Mouse (Mus musculus): ENCODE results near the gene Cep19.

The Cep19 gene

DNA sequence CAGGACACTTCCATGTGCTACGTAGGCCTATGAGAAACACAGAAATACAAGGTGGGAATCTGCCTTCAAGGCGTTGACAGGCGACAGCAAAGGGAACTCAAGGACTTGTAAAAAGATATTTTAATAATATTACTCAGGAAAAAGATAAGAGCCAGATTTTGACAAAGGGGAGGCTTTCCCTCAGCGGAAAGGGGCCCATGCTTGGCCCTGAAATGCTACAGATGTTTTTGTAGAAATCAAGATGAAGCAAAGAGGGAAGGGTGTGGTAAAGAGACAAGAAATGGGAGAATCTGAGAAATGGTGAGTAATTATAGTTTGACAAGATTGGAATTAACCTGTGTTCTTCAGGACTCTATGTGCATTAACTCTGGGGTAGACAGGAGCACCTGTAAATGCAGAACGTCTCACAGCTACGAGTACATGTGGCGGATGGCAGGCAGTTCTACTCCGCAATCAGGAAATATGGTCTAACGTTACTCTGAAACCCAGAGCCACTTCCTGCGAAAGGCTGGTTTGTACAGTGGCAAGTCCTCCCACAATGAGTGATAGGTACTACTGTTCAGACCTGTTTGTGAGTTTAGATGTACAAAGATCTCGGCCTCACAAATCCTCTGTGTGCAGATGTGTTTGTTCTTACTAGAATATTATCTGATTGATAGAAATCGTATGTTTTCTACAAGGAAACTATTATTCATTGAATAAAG is 7.9 kb downstream of the Cep19 start:
- DNase-seq (ENCODE audit: low read depth, low spot score) = no peak

DNA sequence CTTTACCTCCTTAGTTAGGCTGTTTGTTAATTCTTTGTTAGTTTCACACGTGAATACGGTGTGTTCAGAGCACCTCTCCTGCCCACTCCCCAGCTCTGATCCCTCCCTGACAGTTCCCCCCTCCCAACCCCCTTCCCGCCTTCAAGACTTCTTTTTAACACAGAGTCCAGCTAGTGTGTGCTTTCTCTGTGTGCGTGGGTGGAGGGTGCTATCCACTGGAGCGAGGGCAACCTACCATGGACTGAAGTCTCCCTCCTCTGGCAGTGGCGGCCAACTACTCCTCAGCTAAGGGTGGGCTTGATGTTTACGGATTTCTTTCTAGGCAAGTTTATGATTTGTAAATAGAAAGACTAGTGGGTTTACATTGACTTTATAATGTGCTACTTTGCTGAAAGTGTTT is 8.6 kb downstream of the Cep19 start:
- no peak for DNase-seq (ENCODE audit: low read depth, low spot score)

DNA sequence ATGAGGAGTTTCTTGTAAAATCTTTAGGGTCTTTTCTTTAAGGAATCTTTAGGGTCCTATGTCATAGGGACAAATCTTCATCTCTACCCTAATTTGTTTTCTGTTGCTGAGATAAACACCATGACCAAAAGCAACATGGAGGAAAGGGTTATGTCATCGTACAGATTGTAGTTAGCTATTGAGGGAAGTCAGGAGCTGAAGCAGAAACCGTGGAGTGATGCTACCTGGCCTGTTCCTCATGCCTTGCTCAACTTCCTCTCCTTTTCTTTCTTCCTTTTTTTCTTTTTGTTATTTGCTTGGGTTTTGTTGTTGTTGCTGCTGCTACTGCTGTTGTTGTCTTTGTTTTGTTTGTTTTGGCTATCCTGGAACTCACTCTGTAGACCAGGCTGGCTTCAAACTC is 9.0 kb downstream of the Cep19 start:
- DNase-seq (ENCODE audit: low read depth, low spot score) = no peak

DNA sequence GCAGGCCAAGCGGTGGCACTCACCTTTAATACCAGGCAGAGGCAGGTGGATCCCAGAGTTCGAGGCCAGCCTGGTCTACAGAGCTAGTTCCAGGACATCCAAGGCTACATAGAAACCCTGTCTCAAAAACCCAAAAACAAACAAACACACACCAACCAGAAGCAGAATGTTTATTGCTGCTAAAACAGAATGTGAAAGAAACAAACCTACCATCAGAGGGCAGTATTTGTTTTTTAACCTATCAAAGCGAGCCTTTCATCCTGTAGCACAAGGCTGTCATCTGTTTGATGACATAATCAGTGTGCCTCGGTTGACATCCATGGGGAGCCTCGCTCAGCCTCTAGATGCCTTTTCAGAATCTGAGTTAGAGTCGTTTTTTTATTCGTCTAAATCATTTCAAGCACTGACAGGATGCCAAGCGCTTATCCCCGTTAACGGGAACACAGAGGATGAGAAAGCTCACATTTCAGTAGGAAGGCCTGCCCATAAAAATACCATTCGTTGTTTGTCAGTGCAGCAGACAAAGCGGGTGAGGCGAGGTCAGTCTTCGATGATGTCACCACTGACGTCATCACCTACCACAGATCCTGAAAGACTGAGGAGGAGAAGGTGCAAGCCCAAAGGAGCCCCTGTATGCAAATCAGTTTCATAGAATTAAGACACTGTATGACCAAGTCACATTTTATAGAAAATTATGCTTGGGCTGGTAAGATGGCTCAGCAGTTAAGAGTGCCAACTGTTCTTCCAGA is 11.5 kb downstream of the Cep19 start:
- no peak for DNase-seq (ENCODE audit: low read depth, low spot score)

DNA sequence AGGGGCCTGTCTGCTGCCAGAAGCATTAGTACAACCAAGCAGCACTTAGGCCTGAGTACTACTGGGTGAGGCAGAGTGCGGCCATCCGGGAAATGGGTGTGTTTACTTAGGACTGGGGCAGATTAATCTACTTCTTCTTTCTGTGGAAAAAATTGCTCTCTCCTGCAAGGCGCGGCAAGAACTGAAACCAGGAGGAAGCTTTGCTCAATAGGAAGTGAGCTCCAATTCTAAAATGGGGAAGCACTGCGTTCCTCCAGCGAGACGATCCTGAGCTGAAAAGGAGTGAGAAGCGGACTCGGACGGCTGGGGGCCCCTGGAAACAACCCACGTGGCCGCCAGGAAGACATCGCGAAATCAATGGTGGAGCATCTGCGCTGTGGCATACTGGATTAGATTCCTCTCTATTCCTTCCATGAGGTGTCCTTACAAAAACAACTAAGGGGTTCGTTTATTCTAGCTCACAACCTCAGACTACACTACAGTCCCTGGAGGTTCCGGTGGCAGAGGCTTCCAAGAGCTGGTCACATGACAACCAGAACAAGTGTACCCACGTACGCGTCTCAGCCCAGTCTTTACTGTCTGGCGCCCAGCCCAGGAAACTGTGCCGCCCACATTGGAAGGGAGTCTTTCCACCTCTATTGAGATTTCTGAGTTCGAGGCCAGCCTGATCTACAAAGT is 14.1 kb downstream of the Cep19 start:
- DNase-seq (ENCODE audit: low read depth, low spot score) = no peak

DNA sequence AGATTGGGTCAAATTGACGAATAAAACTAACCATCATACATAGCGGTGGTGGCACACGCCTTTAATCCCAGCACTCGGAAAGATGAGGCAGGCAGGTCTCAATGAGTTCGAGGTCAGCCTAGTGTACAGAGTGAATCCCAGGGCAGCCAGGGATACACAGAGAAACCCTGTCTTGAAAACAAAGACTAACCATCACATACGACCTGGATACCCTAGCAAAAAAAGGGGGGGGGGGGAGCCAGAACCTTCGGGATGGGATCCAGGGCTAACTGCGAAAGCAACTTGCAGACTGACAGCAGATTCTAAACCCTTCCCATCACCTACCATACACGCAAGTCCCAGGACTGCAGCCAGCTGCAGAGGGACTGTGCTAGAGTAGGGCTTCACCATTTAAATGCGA is 14.8 kb downstream of the Cep19 start:
- no peak for DNase-seq (ENCODE audit: low read depth, low spot score)

GRCm38 (mm10) chr16:32114968-32115695 is 15.5 kb downstream of the Cep19 start:
- peak; percentile 81 for DNase-seq (ENCODE audit: low read depth, low spot score)

DNA sequence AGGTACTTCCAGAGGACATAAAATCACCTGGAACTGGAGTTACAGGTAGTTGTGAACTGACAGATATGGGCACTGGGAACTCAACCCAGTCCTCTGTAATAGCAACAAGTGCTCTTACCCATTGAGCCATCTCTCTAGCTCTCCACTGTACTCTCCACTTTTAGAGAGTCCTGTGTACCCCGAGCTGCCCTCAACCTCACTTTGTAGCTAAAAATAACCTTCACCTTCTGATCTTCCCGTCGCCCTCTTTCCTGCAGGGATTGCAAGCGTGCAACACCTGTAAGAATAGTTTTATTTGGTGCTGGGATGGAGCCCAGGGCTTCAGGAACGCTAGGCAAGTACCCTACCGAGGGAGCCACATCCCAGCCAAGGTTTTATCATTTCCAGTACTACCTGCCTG is 16.2 kb downstream of the Cep19 start:
- DNase-seq (ENCODE audit: low read depth, low spot score) = no peak

DNA sequence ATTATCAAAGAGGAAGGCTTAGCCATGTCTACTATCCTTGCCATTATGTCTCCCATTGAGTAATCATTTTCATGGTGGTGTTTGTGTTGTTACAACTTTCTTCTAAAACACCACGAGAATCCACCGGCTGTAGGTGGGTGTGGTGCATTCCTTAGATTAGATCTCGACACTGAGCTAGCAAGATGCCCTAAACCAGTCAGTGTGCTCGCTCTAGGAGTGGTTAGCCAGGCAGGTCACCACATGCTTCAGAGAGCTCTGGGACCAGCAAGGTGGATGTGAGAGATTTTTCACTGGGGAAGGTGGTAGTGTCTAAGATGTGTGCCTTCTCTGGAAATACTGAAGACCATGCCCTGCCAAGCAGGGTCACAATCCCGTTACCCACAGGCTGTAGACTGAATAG is 16.6 kb downstream of the Cep19 start:
- no peak for DNase-seq (ENCODE audit: low read depth, low spot score)

- DNase-seq (ENCODE audit: low read depth, low spot score) = no peak
These were observed 20.9 kb downstream of the Cep19 start for GRCm38 (mm10) chr16:32120454-32120853.

GRCm38 (mm10) chr16:32124020-32124419 is 24.4 kb downstream of the Cep19 start:
- DNase-seq (ENCODE audit: low read depth, low spot score) = no peak

DNA sequence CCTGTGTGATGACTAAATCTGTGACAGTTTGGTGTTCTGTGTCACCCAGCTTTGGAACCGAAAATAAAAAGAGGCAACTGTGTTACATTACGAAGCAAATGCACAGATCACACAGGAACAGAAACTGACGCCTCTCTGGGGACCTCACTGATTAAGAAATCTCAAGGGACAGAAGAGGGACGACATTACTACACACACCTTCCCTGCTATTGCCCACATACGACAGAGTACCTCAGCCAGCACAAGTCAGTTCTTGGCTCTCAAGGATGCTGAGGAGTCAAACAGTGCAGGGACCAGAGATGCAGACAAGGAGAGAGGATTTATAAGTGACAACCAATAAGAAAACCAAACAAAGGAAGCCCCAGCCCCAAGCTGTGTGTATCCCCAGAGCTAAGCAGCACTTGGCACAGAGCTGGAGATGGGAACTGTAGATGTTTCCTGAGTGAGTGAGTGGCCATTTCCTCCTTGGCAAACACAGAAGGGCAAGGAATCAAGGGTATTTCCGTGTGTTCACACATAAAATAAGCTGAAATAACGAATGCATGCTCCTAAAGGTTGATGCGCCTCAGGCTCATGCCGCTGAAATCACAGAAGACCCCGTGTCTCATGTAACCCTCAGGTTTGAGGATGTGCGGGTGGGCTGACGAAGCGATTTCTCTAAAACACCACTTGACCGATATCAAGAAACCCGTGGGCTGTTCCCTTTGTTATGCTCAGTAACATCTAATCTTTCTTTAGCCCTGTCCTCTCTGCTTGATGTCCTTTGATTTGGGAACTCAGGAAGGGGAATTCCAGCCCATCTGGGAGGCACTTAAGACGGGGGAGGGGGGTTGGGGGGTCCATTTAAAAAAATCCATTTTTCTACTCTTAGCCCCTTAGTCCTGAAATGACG is 25.1 kb downstream of the Cep19 start:
- no peak for DNase-seq (ENCODE audit: low read depth, low spot score)

GRCm38 (mm10) chr16:32125364-32125763 is 25.8 kb downstream of the Cep19 start:
- no peak for DNase-seq (ENCODE audit: low read depth, low spot score)

DNA sequence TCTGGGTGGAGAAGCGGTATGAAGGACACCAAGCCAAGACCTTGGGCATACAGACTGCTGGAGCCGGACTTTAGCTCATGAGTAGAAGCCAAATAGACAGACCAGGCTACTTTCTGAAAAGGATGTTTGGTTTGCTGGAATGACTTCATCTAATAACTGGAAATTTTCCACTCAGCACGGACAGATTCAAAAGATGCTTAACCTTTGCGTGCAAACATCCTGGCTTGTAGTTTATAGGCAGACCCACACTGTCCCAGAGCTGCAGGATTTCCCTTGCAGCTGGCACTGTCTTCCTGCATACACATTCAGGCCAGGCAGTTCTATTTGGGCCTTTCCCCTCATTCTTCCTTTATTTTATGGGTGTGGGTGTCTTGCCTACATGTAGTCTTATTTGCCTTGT is 27.4 kb downstream of the Cep19 start:
- no peak for DNase-seq (ENCODE audit: low read depth, low spot score)

DNA sequence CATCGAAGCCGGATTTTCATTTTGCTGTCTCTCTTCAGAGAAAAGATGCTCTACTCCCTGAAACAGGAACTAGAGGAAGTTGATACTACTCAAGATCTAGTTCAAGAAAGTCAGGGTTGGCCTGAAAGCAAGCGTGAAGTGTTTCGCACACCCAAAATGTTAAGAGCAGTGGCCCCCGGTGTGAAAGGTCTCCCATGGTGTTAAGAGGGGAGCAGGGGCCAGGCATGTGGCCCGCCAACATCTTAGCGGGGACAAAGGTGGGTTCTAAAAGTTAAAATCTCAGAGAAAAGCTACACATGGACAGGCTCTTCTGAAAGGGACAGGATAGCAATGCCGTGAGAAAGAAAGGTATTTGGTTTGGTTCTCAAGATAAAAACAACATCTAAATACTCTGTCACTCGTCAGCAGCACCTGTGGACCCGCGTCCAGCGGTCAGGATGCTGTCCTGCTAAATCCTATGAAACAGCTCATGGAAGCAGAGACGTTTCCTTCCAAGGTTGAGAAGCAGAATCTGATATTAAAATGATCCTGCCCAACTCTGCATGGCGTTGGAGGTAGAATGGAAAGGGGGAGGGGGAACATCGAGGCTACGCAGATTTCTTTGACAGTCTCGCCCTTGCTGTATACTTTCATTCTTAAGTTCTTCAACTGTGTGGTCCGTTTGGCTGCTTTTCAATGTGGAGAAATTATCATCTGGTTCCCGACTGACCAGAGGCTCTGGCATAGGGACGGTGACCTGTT is 30.0 kb downstream of the Cep19 start:
- no peak for DNase-seq (ENCODE audit: low read depth, low spot score)

DNA sequence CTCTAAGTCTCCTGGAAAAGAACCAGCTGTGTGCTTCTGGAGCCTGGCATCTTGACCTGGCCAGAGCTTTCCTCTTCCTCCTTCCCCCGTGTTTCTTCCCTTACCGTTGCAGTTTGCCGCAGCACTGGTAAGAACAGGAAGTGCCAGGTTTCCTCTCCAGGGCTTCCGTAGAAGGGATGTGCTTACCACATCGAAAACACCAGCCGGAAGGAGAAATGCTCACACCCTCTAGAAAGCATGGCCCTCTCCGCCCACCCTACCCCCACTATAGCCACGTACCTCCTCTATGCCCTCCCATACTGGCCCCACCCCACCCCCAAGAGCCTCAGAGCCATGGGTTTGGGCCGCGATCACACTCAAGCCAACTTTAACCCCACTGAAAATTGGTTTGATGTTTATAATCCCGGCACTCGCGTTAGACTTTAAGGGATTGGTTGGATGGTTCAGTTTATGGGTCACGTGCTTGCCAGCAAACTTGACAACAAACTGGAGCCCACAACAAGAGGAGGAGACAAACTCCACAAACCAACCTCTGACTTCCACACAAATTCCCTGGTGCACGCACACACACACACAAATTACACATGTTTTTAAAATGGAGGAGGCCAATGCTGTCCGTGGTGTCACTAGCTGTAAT is 30.7 kb downstream of the Cep19 start:
- DNase-seq (ENCODE audit: low read depth, low spot score) = no peak

- DNase-seq (ENCODE audit: low read depth, low spot score) = no peak
These were observed 33.5 kb downstream of the Cep19 start for GRCm38 (mm10) chr16:32133148-32133547.

DNA sequence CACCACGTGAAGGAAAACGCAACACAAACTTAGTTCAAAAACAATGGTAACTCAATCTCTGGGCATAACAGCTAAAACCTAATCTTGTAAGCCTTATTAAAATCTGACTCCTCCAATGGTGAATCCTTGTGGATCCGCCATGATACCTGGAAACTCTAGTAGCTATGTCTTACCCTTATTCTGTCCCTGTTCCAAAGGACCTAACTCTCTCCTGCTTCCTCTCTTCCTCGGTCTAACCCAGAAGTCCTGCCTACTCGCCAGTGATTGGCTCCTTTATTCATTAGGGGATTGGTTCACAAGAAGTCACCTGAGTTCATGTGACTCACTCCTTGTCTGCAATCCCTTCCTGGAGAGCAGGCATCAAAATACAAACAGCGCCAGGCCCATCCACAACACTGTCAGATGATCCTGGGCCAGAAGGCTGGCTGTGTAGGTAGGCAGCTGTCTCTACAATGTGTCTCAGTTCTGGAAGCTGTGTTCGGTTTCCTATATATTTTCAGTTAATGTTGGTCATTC is 36.3 kb downstream of the Cep19 start:
- no peak for DNase-seq (ENCODE audit: low read depth, low spot score)

DNA sequence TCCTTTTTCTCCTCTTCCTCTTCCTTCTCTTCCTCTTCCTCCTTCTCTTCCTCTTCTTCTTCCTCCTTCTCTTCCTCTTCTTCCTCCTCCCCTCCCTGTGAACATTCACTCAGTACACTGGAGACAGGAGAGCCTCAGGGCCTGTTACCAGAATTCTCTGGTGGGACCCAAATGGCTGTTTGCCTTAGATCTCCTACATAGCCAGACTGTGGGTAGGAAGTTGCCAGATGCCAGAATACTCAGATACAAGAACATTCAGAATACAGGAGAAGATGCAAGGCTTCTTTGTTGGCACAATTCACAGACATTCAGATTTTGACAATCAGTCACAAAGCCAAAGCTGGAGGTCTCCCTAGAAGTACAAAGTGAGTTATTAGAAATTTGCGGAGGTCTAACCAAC is 39.4 kb downstream of the Cep19 start:
- no peak for DNase-seq (ENCODE audit: low read depth, low spot score)

GRCm38 (mm10) chr16:32143766-32144165 is 44.2 kb downstream of the Cep19 start:
- no peak for DNase-seq (ENCODE audit: low read depth, low spot score)

Data from mesoderm, embryonic 11.5 days (tissue).